Mouse (Mus musculus): ENCODE data around the gene Abcc5.
"Not testable (repeated sequence)": the region's sequence is repeated elsewhere in the genome, so short reads cannot be mapped to it uniquely, and the experiment has no call there.

Gene Abcc5

GRCm38 (mm10) chr16:20422938-20423730 lies 3.1 kb downstream of the Abcc5 start:
- no peak for DNase-seq (ENCODE audit: low spot score)

GRCm38 (mm10) chr16:20418054-20418453 lies 8.1 kb downstream of the Abcc5 start:
- no peak for DNase-seq (ENCODE audit: low spot score)

- no peak for DNase-seq (ENCODE audit: low spot score)
These were observed 9.9 kb downstream of the Abcc5 start for GRCm38 (mm10) chr16:20416262-20416661.

GRCm38 (mm10) chr16:20415804-20416203 lies 10.4 kb downstream of the Abcc5 start:
- DNase-seq (ENCODE audit: low spot score): no peak

GRCm38 (mm10) chr16:20415211-20415610 lies 11.0 kb downstream of the Abcc5 start:
- no peak for DNase-seq (ENCODE audit: low spot score)

GRCm38 (mm10) chr16:20413870-20414331 lies 12.3 kb downstream of the Abcc5 start:
- DNase-seq (ENCODE audit: low spot score): no peak

GRCm38 (mm10) chr16:20411958-20412570 lies 14.1 kb downstream of the Abcc5 start:
- DNase-seq (ENCODE audit: low spot score): no peak

- DNase-seq (ENCODE audit: low spot score): no peak
These were observed 20.9 kb downstream of the Abcc5 start for GRCm38 (mm10) chr16:20405335-20405734.

GRCm38 (mm10) chr16:20403327-20403726 lies 22.9 kb downstream of the Abcc5 start:
- DNase-seq (ENCODE audit: low spot score): no peak

- no peak for DNase-seq (ENCODE audit: low spot score)
These were observed 24.6 kb downstream of the Abcc5 start for GRCm38 (mm10) chr16:20401592-20401991.

GRCm38 (mm10) chr16:20400707-20401591 lies 25.2 kb downstream of the Abcc5 start:
- DNase-seq (ENCODE audit: low spot score): no peak

- DNase-seq (ENCODE audit: low spot score): no peak
These were observed 29.3 kb downstream of the Abcc5 start for GRCm38 (mm10) chr16:20396851-20397250.

- DNase-seq (ENCODE audit: low spot score): no peak
These were observed 30.8 kb downstream of the Abcc5 start for GRCm38 (mm10) chr16:20395216-20395907.

GRCm38 (mm10) chr16:20391753-20392152 lies 34.4 kb downstream of the Abcc5 start:
- DNase-seq (ENCODE audit: low spot score): no peak

GRCm38 (mm10) chr16:20390233-20390632 lies 36.0 kb downstream of the Abcc5 start:
- no peak for DNase-seq (ENCODE audit: low spot score)

GRCm38 (mm10) chr16:20381031-20381430 lies 45.2 kb downstream of the Abcc5 start:
- no peak for DNase-seq (ENCODE audit: low spot score)

- no peak for DNase-seq (ENCODE audit: low spot score)
These were observed 50.9 kb downstream of the Abcc5 start for GRCm38 (mm10) chr16:20375341-20375740.

GRCm38 (mm10) chr16:20371731-20372130 lies 54.5 kb downstream of the Abcc5 start:
- DNase-seq (ENCODE audit: low spot score): no peak

- DNase-seq (ENCODE audit: low spot score): no peak
These were observed 58.0 kb downstream of the Abcc5 start for GRCm38 (mm10) chr16:20368221-20368620.

- no peak for DNase-seq (ENCODE audit: low spot score)
These were observed 64.1 kb downstream of the Abcc5 start for GRCm38 (mm10) chr16:20362121-20362520.

- DNase-seq (ENCODE audit: low spot score): not testable (repeated sequence)
These were observed 64.7 kb downstream of the Abcc5 start for GRCm38 (mm10) chr16:20361496-20361895.

Data from layer of hippocampus, adult 9-10 months (tissue).